Mouse (Mus musculus) liver, adult (tissue): ENCODE results near the gene Cyth4.

Experiments used
- GATA4 ChIP-seq: IDR thresholded peaks from 2 replicates; pipeline ENCODE4 v1.6.1; 2014; ENCODE audit warnings: mild to moderate bottlenecking, low read length; ENCODE audit not compliant: insufficient replicate concordance

Gene Cyth4

DNA sequence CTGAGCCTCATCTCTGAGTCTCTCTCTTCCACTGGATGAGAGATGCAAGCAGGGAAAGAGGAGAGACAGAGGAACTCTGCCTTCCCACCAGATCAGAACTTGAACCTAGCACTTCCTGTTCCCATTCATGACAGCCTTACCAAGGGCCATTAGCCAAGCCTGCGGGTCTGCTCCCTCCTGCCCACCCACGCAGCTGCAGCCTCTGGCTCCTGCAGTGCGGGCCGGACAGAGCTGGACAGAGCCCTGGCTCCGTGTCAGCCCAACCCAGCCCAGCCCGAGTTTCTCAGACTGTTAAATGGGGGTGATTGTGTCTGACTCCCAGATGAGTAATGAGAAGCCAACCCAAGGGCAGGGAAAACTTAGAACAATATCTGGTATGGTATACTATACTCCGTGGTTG is 38.4 kb downstream of the Cyth4 start:
- no peak for TF ChIP-seq GATA4

DNA sequence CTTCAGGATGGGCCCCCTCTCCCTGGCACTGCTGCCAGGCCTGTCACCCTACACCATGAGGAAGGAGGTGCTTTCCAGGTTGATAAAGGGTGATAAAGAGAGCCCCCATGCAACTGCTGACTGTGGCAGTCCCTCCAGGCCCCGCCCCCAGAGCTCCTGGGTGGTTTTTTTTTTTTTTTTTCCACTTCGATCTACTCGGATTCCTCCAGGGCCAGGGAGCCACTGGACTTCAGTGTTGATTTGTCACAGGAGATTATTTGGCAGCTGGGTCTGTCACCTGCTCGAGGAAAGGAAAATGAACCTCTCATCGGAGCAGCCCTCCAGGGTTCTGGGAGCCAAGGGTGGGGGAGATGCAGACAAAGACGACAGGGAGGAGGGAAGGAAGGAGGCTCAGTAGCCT is 46.8 kb downstream of the Cyth4 start:
- TF ChIP-seq GATA4, result no peak

DNA sequence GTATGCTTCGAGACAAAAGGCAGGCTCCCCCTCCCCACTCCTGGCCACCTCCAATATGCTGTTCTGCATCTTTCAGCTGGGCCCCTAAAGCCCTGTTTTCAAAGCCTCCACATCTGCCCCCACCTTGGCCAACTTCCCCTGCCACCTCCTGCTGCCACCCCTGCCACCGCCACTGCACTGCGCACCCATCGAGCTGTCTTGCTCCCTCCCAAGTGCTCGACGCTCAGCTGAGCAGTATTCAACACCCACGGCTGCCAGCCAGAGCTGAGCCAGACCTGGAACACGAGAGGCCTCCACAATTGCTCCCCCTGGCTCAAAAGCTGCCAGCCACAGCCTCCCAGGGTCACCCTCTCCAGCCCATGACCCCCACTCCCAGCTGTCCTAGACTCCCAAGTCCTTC is 47.8 kb downstream of the Cyth4 start:
- TF ChIP-seq GATA4, result no peak

DNA sequence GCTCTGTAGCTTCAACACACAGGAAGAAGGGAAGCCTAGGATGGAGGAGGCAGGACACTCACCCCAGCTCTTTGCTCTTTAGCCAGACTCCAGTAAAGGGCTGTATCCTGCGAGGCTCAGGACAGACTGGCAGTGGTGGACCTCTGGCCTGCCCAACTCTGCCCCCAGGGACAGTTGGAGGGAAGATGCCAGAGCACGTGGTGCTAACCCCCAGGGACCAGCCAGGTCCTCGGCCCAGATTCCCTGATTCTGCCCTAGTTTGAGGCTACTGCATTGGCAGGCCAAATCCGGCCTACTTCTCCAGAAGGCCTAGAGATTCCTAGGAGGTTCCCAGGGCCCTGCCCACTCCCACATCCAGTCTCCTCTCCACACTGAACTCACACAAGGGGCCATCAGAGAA is 50.9 kb downstream of the Cyth4 start:
- no peak for TF ChIP-seq GATA4

DNA sequence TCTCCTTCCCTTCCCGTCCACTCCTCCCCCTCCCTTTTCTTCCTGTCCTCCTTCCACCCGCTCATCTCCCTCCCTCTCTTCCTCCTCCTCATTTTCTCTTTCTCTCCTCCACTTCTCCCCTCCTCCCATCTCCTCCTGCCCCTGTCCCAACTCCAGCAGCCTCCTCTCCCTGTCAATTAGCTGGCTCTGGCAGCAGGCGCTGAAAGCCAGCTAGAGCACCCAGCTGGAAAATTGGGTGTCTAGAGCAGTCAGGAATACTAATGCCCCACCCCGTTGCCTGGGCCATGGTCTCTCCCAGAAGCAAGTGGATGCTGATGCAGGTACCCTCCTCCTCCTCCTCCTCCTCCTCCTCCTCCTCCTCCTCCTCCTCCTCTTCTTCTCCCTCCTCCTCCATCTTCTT is 54.3 kb downstream of the Cyth4 start:
- no peak for TF ChIP-seq GATA4

DNA sequence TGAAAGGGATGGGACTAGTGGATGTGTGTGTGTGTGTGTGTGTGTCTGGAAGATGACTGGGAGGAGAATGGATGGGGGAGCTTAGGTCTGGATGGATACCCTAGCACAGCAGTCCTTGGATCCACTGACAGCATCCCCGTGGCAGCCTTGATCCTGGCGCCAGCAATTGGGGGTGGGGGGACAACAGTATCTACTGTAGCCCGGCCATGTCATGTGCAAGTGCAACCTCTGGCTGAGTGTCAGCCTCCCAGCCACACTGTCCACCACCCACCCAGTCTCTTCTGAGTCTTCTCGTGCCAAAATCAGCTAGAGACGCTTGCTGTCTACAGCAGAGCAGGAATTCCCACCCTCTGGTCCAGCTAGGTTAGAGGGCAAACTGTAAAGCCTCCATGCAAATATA is 67.4 kb downstream of the Cyth4 start:
- no peak for TF ChIP-seq GATA4

DNA sequence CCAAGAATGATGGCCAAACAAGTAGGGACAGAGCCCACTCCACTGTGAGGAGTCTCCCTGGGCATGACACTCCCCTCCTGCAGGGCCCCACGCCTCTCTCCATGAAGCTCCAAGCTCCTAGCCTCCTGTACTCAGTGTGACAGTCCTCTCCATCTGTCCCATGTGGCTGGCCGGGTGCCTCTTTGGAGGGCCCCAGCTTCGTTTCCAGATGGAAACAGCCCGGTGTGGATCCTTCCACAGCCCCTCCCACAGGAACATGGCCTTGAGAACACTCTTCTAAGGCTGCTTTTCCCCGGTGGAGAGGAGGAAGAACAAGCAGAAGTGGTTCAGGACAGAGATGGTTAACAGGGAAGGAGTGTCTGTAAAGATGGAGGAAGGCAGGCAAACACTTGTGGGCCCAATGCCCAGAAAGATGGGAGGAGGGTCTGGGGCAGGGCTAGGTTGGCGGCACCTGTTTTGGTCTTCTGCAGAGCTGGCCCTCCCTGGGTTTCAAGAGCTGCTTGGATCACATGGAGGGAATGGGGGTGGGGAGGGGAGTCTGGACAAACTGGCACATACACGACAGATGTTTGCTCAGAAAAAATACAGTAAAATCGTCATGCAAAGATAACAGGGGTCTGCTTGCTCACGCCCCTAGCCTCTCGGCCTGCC is 72.5 kb downstream of the Cyth4 start:
- TF ChIP-seq GATA4, result no peak

DNA sequence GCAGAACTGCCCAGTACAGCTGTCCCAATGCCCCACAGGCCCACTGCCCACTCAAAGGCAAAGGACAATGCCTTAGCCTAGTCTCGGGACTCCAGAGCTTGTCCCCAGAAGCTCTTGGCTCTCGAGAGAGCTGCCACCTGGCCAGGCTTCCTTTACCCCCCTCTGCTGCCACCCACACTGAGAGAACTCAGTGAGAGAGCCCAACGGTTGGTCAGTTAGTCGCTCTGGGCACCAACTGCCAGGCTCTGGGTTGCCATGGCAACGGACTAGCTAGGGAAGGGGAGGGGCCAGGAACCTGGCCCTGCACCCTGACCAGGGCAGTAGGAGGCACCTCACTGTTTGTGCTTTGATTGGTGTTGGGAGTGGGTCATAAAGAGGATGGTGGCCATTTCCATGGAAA is 73.5 kb downstream of the Cyth4 start:
- TF ChIP-seq GATA4, result no peak
